Mouse (Mus musculus): ENCODE measurements around the gene Megf11. TPM values are rescaled to one million over a fixed set of nuclear protein-coding genes. Genes with fewer than 3 reads are reported as not detected.
"Not testable (repeated sequence)": the region's sequence is repeated elsewhere in the genome, so short reads cannot be mapped to it uniquely, and the experiment has no call there.

Gene Megf11
- polyA plus RNA-seq, 1 experiment: 0.67 TPM

- DNase-seq: no peak
- TF ChIP-seq CTCF (IDR thresholded peaks at IDR 0.05; ENCODE audit: insufficient read depth, low read length) (no peak), POLR2A (IDR thresholded peaks at IDR 0.05; ENCODE audit: borderline replicate concordance, extremely low read depth, low read depth, low read length) (no peak)
- no peak overlapping the region for H3K4me3 ChIP-seq (replicated peaks; ENCODE audit: extremely low read depth, low read depth, low read length)
- H3K4me1 ChIP-seq (ENCODE audit: control insufficient read depth, insufficient read depth, low read length): peaks cover 6% of the 10 kb centered on the region
- WGBS: 79% methylated on average over 1 of the region's 1 CpGs
Observed at GRCm38 (mm10) chr9:64701651-64702050, 316.2 kb downstream of the Megf11 start.

GRCm38 (mm10) chr9:64702391-64702790 lies 317.0 kb downstream of the Megf11 start:
- Histone ChIP-seq H3K4me1 (ENCODE audit: control insufficient read depth, insufficient read depth, low read length) (peaks cover 6% of the 10 kb centered on the region), H3K4me3 (replicated peaks; ENCODE audit: extremely low read depth, low read depth, low read length) (no peak overlapping the region)
- no peak for TF ChIP-seq CTCF (IDR thresholded peaks at IDR 0.05; ENCODE audit: insufficient read depth, low read length)
- no peak for TF ChIP-seq POLR2A (IDR thresholded peaks at IDR 0.05; ENCODE audit: borderline replicate concordance, extremely low read depth, low read depth, low read length)
- DNase-seq: no peak

DNA sequence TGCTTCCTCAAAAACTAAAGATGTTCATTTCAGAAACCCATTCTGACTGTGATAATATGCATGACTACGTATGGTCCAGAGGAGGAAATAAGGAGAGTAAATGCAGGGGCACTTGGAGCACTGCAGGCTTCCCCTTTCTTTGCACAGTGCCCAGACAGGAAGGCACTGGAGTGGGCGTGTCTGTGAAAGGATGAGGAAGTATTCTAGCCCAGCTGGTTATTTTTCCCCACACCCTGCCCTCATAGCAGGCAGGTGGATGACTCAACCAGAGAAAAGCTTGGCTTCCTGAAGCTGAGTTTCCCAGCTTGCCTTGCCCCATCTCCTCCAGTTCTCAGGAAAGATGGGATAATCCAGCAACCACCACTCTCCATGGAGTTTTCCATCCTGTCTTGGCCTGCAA lies 317.5 kb downstream of the Megf11 start:
- TF ChIP-seq CTCF (IDR thresholded peaks at IDR 0.05; ENCODE audit: insufficient read depth, low read length) (no peak), POLR2A (IDR thresholded peaks at IDR 0.05; ENCODE audit: borderline replicate concordance, extremely low read depth, low read depth, low read length) (no peak)
- peak; percentile 24 for DNase-seq
- Histone ChIP-seq H3K4me1 (ENCODE audit: control insufficient read depth, insufficient read depth, low read length) (peaks cover 6% of the 10 kb centered on the region), H3K4me3 (replicated peaks; ENCODE audit: extremely low read depth, low read depth, low read length) (no peak overlapping the region)
- WGBS: 40% methylated on average over 2 of the region's 2 CpGs

DNA sequence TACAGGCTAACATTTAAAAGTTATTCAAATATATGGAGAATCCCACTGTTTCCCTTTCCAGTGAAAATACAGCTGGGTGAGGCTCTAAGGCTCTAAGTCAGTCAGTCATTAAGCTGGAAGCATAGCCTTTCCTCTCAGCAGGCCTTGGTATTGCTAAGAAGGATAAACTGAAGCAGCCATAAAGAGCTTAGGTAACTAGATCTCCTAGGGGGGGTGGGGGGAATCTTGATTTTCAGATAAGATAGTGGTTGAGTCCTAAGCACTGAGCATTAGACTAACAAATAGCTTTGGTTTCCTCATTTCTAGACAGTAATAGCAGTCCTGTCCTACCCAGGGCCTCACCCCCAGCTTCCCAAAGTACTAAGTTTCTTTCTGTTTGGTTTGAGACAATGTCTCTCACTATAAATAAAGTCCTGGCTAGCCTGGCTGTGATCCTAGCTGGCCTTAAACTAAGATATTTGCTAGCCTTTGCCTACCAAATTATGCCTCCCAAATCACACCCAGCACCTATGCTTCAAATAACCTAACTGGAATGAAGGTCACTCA lies 318.1 kb downstream of the Megf11 start:
- no peak for DNase-seq
- TF ChIP-seq CTCF (IDR thresholded peaks at IDR 0.05; ENCODE audit: insufficient read depth, low read length) (no peak), POLR2A (IDR thresholded peaks at IDR 0.05; ENCODE audit: borderline replicate concordance, extremely low read depth, low read depth, low read length) (no peak)
- H3K4me3 ChIP-seq (replicated peaks; ENCODE audit: extremely low read depth, low read depth, low read length): no peak overlapping the region
- H3K4me1 ChIP-seq (ENCODE audit: control insufficient read depth, insufficient read depth, low read length): peaks cover 6% of the 10 kb centered on the region

- no peak for DNase-seq
- TF ChIP-seq CTCF (IDR thresholded peaks at IDR 0.05; ENCODE audit: insufficient read depth, low read length) (no peak), POLR2A (IDR thresholded peaks at IDR 0.05; ENCODE audit: borderline replicate concordance, extremely low read depth, low read depth, low read length) (no peak)
- 59% methylated on average over 5 of the region's 5 CpGs for WGBS
- H3K4me1 ChIP-seq (ENCODE audit: control insufficient read depth, insufficient read depth, low read length): peaks cover 6% of the 10 kb centered on the region
- H3K4me3 ChIP-seq (replicated peaks; ENCODE audit: extremely low read depth, low read depth, low read length): no peak overlapping the region
Observed at GRCm38 (mm10) chr9:64704073-64704840, 318.8 kb downstream of the Megf11 start.

DNA sequence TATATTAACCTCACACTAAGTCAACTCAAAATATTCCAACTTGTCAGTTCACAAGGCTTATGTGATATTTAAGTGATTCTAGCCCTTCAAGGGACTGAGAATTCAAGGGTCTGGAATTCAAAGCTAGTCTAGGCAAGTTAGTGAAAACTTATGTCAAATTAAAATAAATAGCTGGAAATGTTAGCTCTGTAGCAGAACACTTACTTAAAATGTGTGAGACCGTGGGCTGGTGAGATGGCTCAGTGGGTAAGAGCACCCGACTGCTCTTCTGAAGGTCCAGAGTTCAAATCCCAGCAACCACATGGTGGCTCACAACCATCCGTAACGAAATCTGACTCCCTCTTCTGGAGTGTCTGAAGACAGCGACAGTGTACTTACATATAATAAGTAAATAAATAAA lies 324.9 kb downstream of the Megf11 start:
- not testable (repeated sequence) for DNase-seq; H3K4me3 ChIP-seq (replicated peaks; ENCODE audit: extremely low read depth, low read depth, low read length); H3K4me1 ChIP-seq (ENCODE audit: control insufficient read depth, insufficient read depth, low read length)
- WGBS: 84% methylated on average over 5 of the region's 5 CpGs

- WGBS: 73% methylated on average over 5 of the region's 5 CpGs
- no peak for TF ChIP-seq POLR2A (IDR thresholded peaks at IDR 0.05; ENCODE audit: borderline replicate concordance, extremely low read depth, low read depth, low read length)
- TF ChIP-seq CTCF (IDR thresholded peaks at IDR 0.05; ENCODE audit: insufficient read depth, low read length): no peak
- Histone ChIP-seq H3K4me1 (ENCODE audit: control insufficient read depth, insufficient read depth, low read length) (no peaks in the 10 kb centered on the region), H3K4me3 (replicated peaks; ENCODE audit: extremely low read depth, low read depth, low read length) (no peak overlapping the region)
- DNase-seq: no peak
Observed at GRCm38 (mm10) chr9:64719526-64720163, 334.2 kb downstream of the Megf11 start.

- Histone ChIP-seq H3K4me1 (ENCODE audit: control insufficient read depth, insufficient read depth, low read length) (peaks cover 8% of the 10 kb centered on the region), H3K4me3 (replicated peaks; ENCODE audit: extremely low read depth, low read depth, low read length) (no peak overlapping the region)
- 88% methylated on average over 5 of the region's 5 CpGs for WGBS
- no peak for DNase-seq
- TF ChIP-seq CTCF (IDR thresholded peaks at IDR 0.05; ENCODE audit: insufficient read depth, low read length): no peak
- no peak for TF ChIP-seq POLR2A (IDR thresholded peaks at IDR 0.05; ENCODE audit: borderline replicate concordance, extremely low read depth, low read depth, low read length)
Observed at GRCm38 (mm10) chr9:64726454-64726853, 341.0 kb downstream of the Megf11 start.

DNA sequence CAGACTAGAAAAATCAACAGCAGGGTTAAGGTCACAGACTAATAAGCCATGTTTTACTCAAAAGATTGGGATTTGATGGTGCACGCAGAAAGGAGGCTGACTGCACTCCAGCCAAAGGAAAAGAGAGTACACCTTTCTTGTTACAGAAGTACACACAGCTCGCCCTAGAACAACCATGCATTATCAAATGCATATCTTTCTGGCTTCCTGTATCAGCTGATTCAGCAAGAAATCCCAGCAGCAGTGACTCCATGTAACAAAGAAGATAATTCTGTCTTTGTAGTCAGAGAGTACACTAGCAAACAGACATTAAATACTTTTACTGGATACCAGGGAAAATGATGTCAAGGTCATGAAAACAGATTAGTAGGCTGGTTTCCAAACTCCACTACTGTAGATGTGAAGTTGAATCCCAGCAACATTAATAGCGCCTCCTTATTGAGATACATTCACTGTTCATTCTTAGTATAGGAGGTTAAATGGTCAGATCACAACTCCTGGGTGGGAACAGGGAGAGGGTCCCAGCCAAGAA lies 345.7 kb downstream of the Megf11 start:
- Histone ChIP-seq H3K4me3 (replicated peaks; ENCODE audit: extremely low read depth, low read depth, low read length) (no peak overlapping the region), H3K4me1 (ENCODE audit: control insufficient read depth, insufficient read depth, low read length) (peaks cover 13% of the 10 kb centered on the region)
- 67% methylated on average over 3 of the region's 3 CpGs for WGBS
- no peak for TF ChIP-seq POLR2A (IDR thresholded peaks at IDR 0.05; ENCODE audit: borderline replicate concordance, extremely low read depth, low read depth, low read length)
- no peak for TF ChIP-seq CTCF (IDR thresholded peaks at IDR 0.05; ENCODE audit: insufficient read depth, low read length)
- DNase-seq: no peak

DNA sequence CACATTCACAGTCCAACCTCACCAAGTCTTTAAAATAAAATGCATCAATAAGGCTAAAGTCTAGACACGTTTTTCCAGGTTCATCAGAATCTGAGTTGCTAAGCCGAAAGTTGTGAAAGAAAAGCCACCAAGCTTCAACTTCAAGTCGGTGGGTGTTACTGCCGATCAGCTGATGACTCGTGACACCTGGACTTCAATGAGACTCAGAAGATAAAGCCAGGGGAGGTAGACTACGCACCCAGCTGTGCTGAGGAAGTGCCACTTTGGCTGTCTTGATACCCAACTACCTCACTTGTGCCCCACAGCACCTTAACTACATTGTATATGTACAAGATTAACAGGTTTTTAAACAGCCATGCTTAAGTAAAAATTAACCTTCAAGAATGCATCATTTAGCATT lies 348.7 kb downstream of the Megf11 start:
- no peak for DNase-seq
- TF ChIP-seq CTCF (IDR thresholded peaks at IDR 0.05; ENCODE audit: insufficient read depth, low read length) (no peak), POLR2A (IDR thresholded peaks at IDR 0.05; ENCODE audit: borderline replicate concordance, extremely low read depth, low read depth, low read length) (no peak)
- Histone ChIP-seq H3K4me1 (ENCODE audit: control insufficient read depth, insufficient read depth, low read length) (peaks cover 9% of the 10 kb centered on the region), H3K4me3 (replicated peaks; ENCODE audit: extremely low read depth, low read depth, low read length) (no peak overlapping the region)
- WGBS: 35% methylated on average over 6 of the region's 6 CpGs

DNA sequence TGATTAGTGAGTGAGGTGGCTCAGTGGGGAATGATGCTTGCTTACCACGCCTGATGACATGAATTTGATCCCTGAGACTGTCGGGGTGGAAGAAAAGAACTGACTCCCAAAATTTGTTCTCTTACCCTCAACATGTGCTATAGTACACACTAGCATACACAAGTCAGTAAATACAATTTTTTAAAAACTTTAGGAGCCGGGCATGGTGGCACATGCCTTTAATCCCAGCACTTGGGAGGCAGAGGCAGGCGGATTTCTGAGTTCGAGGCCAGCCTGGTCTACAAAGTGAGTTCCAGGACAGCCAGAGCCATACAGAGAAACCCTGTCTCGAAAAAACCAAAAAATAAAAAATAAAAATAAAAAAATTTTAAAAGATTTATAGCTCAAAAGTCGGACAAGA lies 349.6 kb downstream of the Megf11 start:
- not testable (repeated sequence) for H3K4me3 ChIP-seq (replicated peaks; ENCODE audit: extremely low read depth, low read depth, low read length); H3K4me1 ChIP-seq (ENCODE audit: control insufficient read depth, insufficient read depth, low read length); DNase-seq
- 79% methylated on average over 7 of the region's 7 CpGs for WGBS
